Mouse (Mus musculus) lung, postnatal 0 days (tissue): ENCODE measurements around the gene Lpin3.

Source experiments
- CTCF ChIP-seq: IDR thresholded peaks from 2 replicates; pipeline ENCODE4 v1.5.1; 2016; ENCODE audit warnings: antibody characterized with exemption, mild to moderate bottlenecking
- EP300 ChIP-seq: IDR thresholded peaks from 2 replicates; pipeline ENCODE4 v1.6.1; 2016; ENCODE audit warnings: antibody characterized with exemption, mild to moderate bottlenecking, control low read depth

- TF ChIP-seq EP300 (no peak), CTCF (no peak)
These were observed 39.6 kb upstream of the Lpin3 start for GRCm38 (mm10) chr2:160840838-160841237.
